Mouse (Mus musculus) liver, embryonic 11.5 days (tissue): ENCODE measurements around the gene Pik3r6. TPM values are rescaled to one million over a fixed set of nuclear protein-coding genes. Genes with fewer than 3 reads are reported as not detected.

Experiments used
- ATAC-seq: fragments of 200-750 bp; cut with Nextera tagmentation; replicated peaks from 2 replicates; pipeline ENCODE4 v1.8.0; 2017; ENCODE audit warnings: moderate number of reproducible peaks, mild to moderate bottlenecking, moderate TSS enrichment, moderate library complexity; ENCODE audit not compliant: low FRiP score
- DNase-seq: peaks from one replicate; pipeline ENCODE4 v3.0.0-alpha.2; 2017; ENCODE audit warnings: low spot score
- H3K27ac ChIP-seq: fragments of 300-500 bp; sonication (generic); 2 replicates; pipeline ENCODE4 v1.5.1; 2014; ENCODE audit warnings: mild to moderate bottlenecking, low read depth, low read length, control low read depth
- H3K27me3 ChIP-seq: fragments of 300-500 bp; sonication (generic); replicated peaks from 2 replicates; pipeline ENCODE4 v1.6.1; 2014; ENCODE audit warnings: low read length, mixed read lengths; ENCODE audit not compliant: control insufficient read depth, insufficient read depth
- H3K36me3 ChIP-seq: fragments of 300-500 bp; sonication (generic); 2 replicates; pipeline ENCODE4 v1.6.1; 2014; ENCODE audit warnings: mild to moderate bottlenecking, low read length, moderate library complexity, mixed read lengths; ENCODE audit not compliant: control insufficient read depth, insufficient read depth
- H3K4me1 ChIP-seq: fragments of 300-500 bp; sonication (generic); replicated peaks from 2 replicates; pipeline ENCODE4 v1.6.1; 2014; ENCODE audit warnings: low read length, mixed read lengths; ENCODE audit not compliant: control insufficient read depth, insufficient read depth
- H3K4me2 ChIP-seq: fragments of 300-500 bp; sonication (generic); 2 replicates; pipeline ENCODE4 v1.6.1; 2014; ENCODE audit warnings: mild to moderate bottlenecking, control low read depth, moderate library complexity
- H3K4me3 ChIP-seq: fragments of 300-500 bp; sonication (generic); 2 replicates; pipeline ENCODE4 v1.5.1; 2014; ENCODE audit warnings: low read depth, low read length, control low read depth
- H3K9ac ChIP-seq: fragments of 300-500 bp; sonication (generic); 2 replicates; pipeline ENCODE4 v1.6.1; 2014; ENCODE audit warnings: low read depth, low read length, control low read depth
- H3K9me3 ChIP-seq: fragments of 300-500 bp; sonication (generic); 2 replicates; pipeline ENCODE4 v1.6.1; 2016; ENCODE audit warnings: low read length, inconsistent platforms, mixed read lengths; ENCODE audit not compliant: control insufficient read depth
- WGBS: fragments of 180-500 bp; shearing (Covaris S2); extraction: QIAGEN DNeasy Blood & Tissue Kit; methylation state at CpG from one replicate; pipeline ENCODE4 v1.1.7; 2014; 5-methylcytosine and 5-hydroxymethylcytosine counted together
- polyA plus RNA-seq: library from polyadenylated mRNA; unstranded; fragments of >200 nt; fragmentation: Nextera tagmentation; extraction: Ambion mirVana; gene quantifications from 2 replicates; pipeline ENCODE4 v1.2.1, GENCODE M21; 2014

Gene Pik3r6
- polyA plus RNA-seq, 1 experiment from 2014 or later: 1.8 TPM

GRCm38 (mm10) chr11:68533971-68534475, 31.2 kb downstream of the Pik3r6 start:
- Histone ChIP-seq H3K4me2 (no peak overlapping the region), H3K9ac (no peak overlapping the region), H3K4me1 (no peaks in the 10 kb centered on the region), H3K36me3 (no peaks in the 10 kb centered on the region), H3K27me3 (no peaks in the 10 kb centered on the region), H3K4me3 (no peak overlapping the region), H3K27ac (no peak overlapping the region), H3K9me3 (no peaks in the 10 kb centered on the region)
- WGBS: 76% methylated on average over 6 of the region's 6 CpGs
- no peak for ATAC-seq
- no peak for DNase-seq

GRCm38 (mm10) chr11:68536026-68536425, 33.2 kb downstream of the Pik3r6 start:
- H3K36me3 ChIP-seq: no peaks in the 10 kb centered on the region
- no peaks in the 10 kb centered on the region for H3K4me1 ChIP-seq
- no peak overlapping the region for H3K4me2 ChIP-seq
- H3K27ac ChIP-seq: no peak overlapping the region
- H3K4me3 ChIP-seq: no peak overlapping the region
- H3K9me3 ChIP-seq: no peaks in the 10 kb centered on the region
- no peak for ATAC-seq
- WGBS: 71% methylated on average over 4 of the region's 4 CpGs
- no peak for DNase-seq
- H3K9ac ChIP-seq: no peak overlapping the region
- H3K27me3 ChIP-seq: no peaks in the 10 kb centered on the region

- no peak for ATAC-seq
- WGBS: 60% methylated on average over 4 of the region's 4 CpGs
- Histone ChIP-seq H3K9ac (no peak overlapping the region), H3K9me3 (no peaks in the 10 kb centered on the region), H3K4me3 (no peak overlapping the region), H3K36me3 (no peaks in the 10 kb centered on the region), H3K27ac (no peak overlapping the region), H3K4me2 (no peak overlapping the region), H3K27me3 (no peaks in the 10 kb centered on the region), H3K4me1 (no peaks in the 10 kb centered on the region)
- DNase-seq: no peak
Measured at GRCm38 (mm10) chr11:68536465-68536864, 33.6 kb downstream of the Pik3r6 start.

GRCm38 (mm10) chr11:68539621-68540020, 36.8 kb downstream of the Pik3r6 start:
- DNase-seq: no peak
- Histone ChIP-seq H3K9me3 (no peaks in the 10 kb centered on the region), H3K4me3 (no peak overlapping the region), H3K27ac (no peak overlapping the region), H3K36me3 (no peaks in the 10 kb centered on the region), H3K27me3 (no peaks in the 10 kb centered on the region), H3K4me2 (no peak overlapping the region), H3K4me1 (no peaks in the 10 kb centered on the region), H3K9ac (no peak overlapping the region)
- ATAC-seq: no peak
- 61% methylated on average over 5 of the region's 5 CpGs for WGBS

GRCm38 (mm10) chr11:68544554-68544953, 41.7 kb downstream of the Pik3r6 start:
- Histone ChIP-seq H3K9ac (no peak overlapping the region), H3K4me2 (no peak overlapping the region), H3K4me3 (no peak overlapping the region), H3K4me1 (no peaks in the 10 kb centered on the region), H3K27me3 (no peaks in the 10 kb centered on the region), H3K36me3 (no peaks in the 10 kb centered on the region), H3K9me3 (no peaks in the 10 kb centered on the region), H3K27ac (no peak overlapping the region)
- DNase-seq (no peak), ATAC-seq (no peak)
- 20% methylated on average over 8 of the region's 8 CpGs for WGBS

- no peak overlapping the region for H3K4me3 ChIP-seq
- H3K9ac ChIP-seq: no peak overlapping the region
- WGBS: 56% methylated on average over 7 of the region's 7 CpGs
- DNase-seq (no peak), ATAC-seq (no peak)
- H3K9me3 ChIP-seq: no peaks in the 10 kb centered on the region
- no peaks in the 10 kb centered on the region for H3K4me1 ChIP-seq
- no peak overlapping the region for H3K4me2 ChIP-seq
- no peaks in the 10 kb centered on the region for H3K27me3 ChIP-seq
- H3K36me3 ChIP-seq: no peaks in the 10 kb centered on the region
- no peak overlapping the region for H3K27ac ChIP-seq
Measured at GRCm38 (mm10) chr11:68545172-68545571, 42.4 kb downstream of the Pik3r6 start.

GRCm38 (mm10) chr11:68545682-68546222, 42.9 kb downstream of the Pik3r6 start:
- no peak overlapping the region for H3K4me3 ChIP-seq
- WGBS: 74% methylated on average over 8 of the region's 8 CpGs
- no peak overlapping the region for H3K9ac ChIP-seq
- H3K36me3 ChIP-seq: no peaks in the 10 kb centered on the region
- no peak overlapping the region for H3K27ac ChIP-seq
- no peaks in the 10 kb centered on the region for H3K9me3 ChIP-seq
- H3K27me3 ChIP-seq: no peaks in the 10 kb centered on the region
- no peaks in the 10 kb centered on the region for H3K4me1 ChIP-seq
- ATAC-seq: no peak
- DNase-seq: no peak
- H3K4me2 ChIP-seq: no peak overlapping the region

GRCm38 (mm10) chr11:68547484-68547883, 44.7 kb downstream of the Pik3r6 start:
- ATAC-seq (no peak), DNase-seq (no peak)
- Histone ChIP-seq H3K4me2 (no peak overlapping the region), H3K9ac (no peak overlapping the region), H3K4me3 (no peak overlapping the region), H3K9me3 (no peaks in the 10 kb centered on the region), H3K36me3 (no peaks in the 10 kb centered on the region), H3K27ac (no peak overlapping the region), H3K27me3 (no peaks in the 10 kb centered on the region), H3K4me1 (no peaks in the 10 kb centered on the region)
- 78% methylated on average over 2 of the region's 2 CpGs for WGBS

- ATAC-seq (no peak), DNase-seq (no peak)
- Histone ChIP-seq H3K27ac (no peak overlapping the region), H3K4me2 (no peak overlapping the region), H3K4me1 (no peaks in the 10 kb centered on the region), H3K27me3 (no peaks in the 10 kb centered on the region), H3K4me3 (no peak overlapping the region), H3K9ac (no peak overlapping the region), H3K9me3 (no peaks in the 10 kb centered on the region), H3K36me3 (no peaks in the 10 kb centered on the region)
- WGBS: 46% methylated on average over 3 of the region's 3 CpGs
Measured at GRCm38 (mm10) chr11:68549597-68549996, 46.8 kb downstream of the Pik3r6 start.
